Mouse (Mus musculus): ENCODE results near the gene Zmynd8. TPM values are rescaled to one million over a fixed set of nuclear protein-coding genes. Genes with fewer than 3 reads are reported as not detected.

The Zmynd8 gene
- total and polyA plus RNA-seq, 2 experiments from 2014 or later, result 56.8 to 73.4 TPM

DNA sequence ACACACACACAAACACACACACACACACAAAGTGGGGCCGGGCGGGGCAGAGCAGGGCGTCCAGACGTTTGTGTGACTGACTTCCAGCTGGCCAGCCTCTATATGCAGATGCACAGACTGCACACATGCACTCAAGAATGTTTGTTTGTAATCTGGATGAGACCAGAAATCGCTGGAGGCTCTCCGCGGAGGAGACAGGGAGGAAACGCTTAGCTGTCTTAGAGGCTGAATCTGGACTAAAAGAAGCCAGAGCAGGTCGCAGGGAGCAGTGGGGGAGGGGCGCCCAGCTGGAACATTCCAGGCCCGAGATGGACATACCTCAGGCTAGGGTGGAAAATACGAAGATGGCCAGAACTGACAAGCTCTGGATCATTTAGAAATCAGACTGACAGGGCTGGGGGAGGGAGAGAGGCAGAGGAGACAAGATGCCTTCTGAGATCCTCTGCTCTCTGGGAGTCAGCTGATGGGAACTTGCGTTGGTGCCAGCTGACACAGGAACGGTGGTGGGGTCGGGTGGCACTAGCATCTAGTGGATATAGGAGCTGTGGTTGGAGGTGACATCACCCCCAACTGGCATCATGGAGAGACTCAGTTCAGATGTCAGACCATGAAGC lies 7.6 kb upstream of the Zmynd8 start:
- Histone ChIP-seq H3K27ac (ENCODE audit: low read depth, low read length) (no peak overlapping the region), H3K9me3 (ENCODE audit: low read length) (no peaks in the 10 kb centered on the region), H3K27me3 (ENCODE audit: insufficient read depth, low read length) (no peaks in the 10 kb centered on the region), H3K4me1 (ENCODE audit: insufficient read depth, low read length) (peaks cover 3% of the 10 kb centered on the region; the same call in 1 of the 2 replicates), H3K4me3 (ENCODE audit: low read depth, low read length) (no peak overlapping the region), H3K4me2 (ENCODE audit: low read depth, low read length, poor library complexity, severe bottlenecking) (no peak overlapping the region), H3K36me3 (ENCODE audit: insufficient read depth, low read length) (no peaks in the 10 kb centered on the region), H3K9ac (replicated peaks; ENCODE audit: low read length, poor library complexity, severe bottlenecking) (no peak overlapping the region)
- ATAC-seq (ENCODE audit: low FRiP score) (0 out of 2 replicates have a peak, but pooled peaks have one; percentile 13), DNase-seq (ENCODE audit: low spot score) (peak; percentile 13)
- WGBS, result 31% methylated on average over 15 of the region's 15 CpGs
- no peak for TF ChIP-seq CTCF (IDR thresholded peaks at IDR 0.05)

DNA sequence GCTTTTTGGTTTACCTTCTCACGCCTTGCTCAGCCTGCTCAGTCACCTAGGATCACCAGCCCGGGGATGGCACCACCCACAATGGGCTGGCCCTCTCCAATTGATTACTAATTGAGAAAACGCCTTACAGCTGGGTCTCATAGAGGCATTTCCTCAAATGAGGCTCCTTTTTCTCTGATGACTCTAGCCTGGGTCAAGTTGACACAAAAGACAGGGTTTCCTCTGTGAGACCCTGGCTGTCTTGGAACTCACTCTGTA lies 2.2 kb upstream of the Zmynd8 start:
- H3K4me1 ChIP-seq (ENCODE audit: insufficient read depth, low read length), result no peaks in the 10 kb centered on the region
- H3K27me3 ChIP-seq (ENCODE audit: insufficient read depth, low read length), result no peaks in the 10 kb centered on the region
- WGBS, result 50% methylated on average over 3 of the region's 3 CpGs
- no peak overlapping the region for H3K9ac ChIP-seq (replicated peaks; ENCODE audit: low read length, poor library complexity, severe bottlenecking)
- H3K9me3 ChIP-seq (ENCODE audit: low read length), result no peaks in the 10 kb centered on the region
- no peak overlapping the region for H3K27ac ChIP-seq (ENCODE audit: low read depth, low read length)
- TF ChIP-seq CTCF (IDR thresholded peaks at IDR 0.05), result no peak
- H3K4me3 ChIP-seq (ENCODE audit: low read depth, low read length), result no peak overlapping the region
- H3K36me3 ChIP-seq (ENCODE audit: insufficient read depth, low read length), result no peaks in the 10 kb centered on the region
- H3K4me2 ChIP-seq (ENCODE audit: low read depth, low read length, poor library complexity, severe bottlenecking), result no peak overlapping the region
- no peak for DNase-seq (ENCODE audit: low spot score)
- ATAC-seq (ENCODE audit: low FRiP score), result no peak

DNA sequence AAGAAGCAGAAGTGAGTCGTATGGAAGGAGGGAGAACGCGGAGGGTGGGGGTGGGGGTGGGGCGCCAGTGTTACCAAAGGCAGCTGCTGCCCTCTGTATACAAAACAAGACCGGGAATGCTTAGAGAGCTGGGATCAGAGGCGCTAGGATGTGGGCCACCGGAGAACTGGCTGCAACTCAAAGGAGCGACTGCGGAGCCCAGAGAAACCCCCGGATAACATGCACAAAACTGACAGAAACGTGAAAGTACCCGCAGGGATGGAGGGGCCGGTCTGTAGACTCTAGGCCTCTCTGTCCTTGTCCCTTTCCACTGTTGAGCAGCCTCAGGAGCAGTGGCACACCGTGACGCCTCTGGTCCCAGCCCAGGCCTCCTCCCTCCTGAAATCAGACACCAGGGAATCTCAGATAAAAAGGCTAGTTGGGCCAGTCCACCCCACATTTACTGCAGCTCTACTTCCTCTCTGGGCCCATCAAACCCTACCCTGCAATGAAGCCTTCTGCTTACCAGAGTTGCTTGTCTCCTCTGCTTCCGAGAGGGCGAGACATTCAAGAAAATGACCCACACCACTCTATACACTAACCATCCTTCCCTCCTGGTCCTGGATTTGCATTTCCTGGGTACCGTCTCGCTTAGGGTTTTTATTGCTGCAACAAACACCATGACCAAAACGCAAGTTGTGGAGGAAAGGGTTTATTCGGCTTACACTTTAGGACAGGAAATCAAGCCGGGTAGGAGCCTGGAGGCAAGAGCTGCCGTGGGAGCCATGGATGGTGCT lies 1.7 kb upstream of the Zmynd8 start:
- no peak for TF ChIP-seq CTCF (IDR thresholded peaks at IDR 0.05)
- 23% methylated on average over 23 of the region's 23 CpGs for WGBS
- ATAC-seq (ENCODE audit: low FRiP score), result no peak

DNA sequence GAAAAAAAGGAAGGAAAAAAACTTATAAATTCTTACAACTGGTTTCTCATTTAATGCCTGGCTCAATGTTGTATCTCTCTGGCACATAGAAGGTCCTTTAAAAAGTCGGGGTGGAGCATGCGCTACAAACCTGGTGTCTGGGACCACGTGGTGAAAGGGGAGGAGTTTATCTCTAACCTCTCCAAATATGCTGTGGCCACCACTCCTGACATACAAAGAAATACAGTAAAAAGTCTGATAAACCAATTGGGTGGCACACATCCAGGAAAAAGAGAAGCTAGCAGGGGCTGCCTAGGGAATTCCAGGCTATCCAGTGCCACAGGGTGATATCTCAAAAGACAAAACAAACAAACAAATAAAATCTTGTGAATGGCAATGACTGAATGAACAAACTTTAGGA lies 1.1 kb upstream of the Zmynd8 start:
- H3K27me3 ChIP-seq (ENCODE audit: insufficient read depth, low read length), result no peaks in the 10 kb centered on the region
- no peaks in the 10 kb centered on the region for H3K36me3 ChIP-seq (ENCODE audit: insufficient read depth, low read length)
- WGBS, result 26% methylated on average over 3 of the region's 3 CpGs
- H3K4me2 ChIP-seq (ENCODE audit: low read depth, low read length, poor library complexity, severe bottlenecking), result no peak overlapping the region
- no peak overlapping the region for H3K9ac ChIP-seq (replicated peaks; ENCODE audit: low read length, poor library complexity, severe bottlenecking)
- TF ChIP-seq CTCF (IDR thresholded peaks at IDR 0.05), result no peak
- H3K4me3 ChIP-seq (ENCODE audit: low read depth, low read length), result no peak overlapping the region
- no peaks in the 10 kb centered on the region for H3K4me1 ChIP-seq (ENCODE audit: insufficient read depth, low read length)
- ATAC-seq (ENCODE audit: low FRiP score) (no peak), DNase-seq (ENCODE audit: low spot score) (peak; percentile 12)
- H3K27ac ChIP-seq (ENCODE audit: low read depth, low read length), result no peak overlapping the region
- no peaks in the 10 kb centered on the region for H3K9me3 ChIP-seq (ENCODE audit: low read length)

More for the DNA sequence above, 1.7 kb upstream of the Zmynd8 start:
- Histone ChIP-seq H3K9me3 (ENCODE audit: low read length) (no peaks in the 10 kb centered on the region), H3K4me2 (ENCODE audit: low read depth, low read length, poor library complexity, severe bottlenecking) (no peak overlapping the region), H3K4me1 (ENCODE audit: insufficient read depth, low read length) (no peaks in the 10 kb centered on the region), H3K9ac (replicated peaks; ENCODE audit: low read length, poor library complexity, severe bottlenecking) (no peak overlapping the region), H3K27ac (ENCODE audit: low read depth, low read length) (0 out of 2 replicates have a peak overlapping the region, but pooled peaks have one; percentile 12), H3K36me3 (ENCODE audit: insufficient read depth, low read length) (no peaks in the 10 kb centered on the region), H3K27me3 (ENCODE audit: insufficient read depth, low read length) (no peaks in the 10 kb centered on the region), H3K4me3 (ENCODE audit: low read depth, low read length) (no peak overlapping the region)
- DNase-seq (ENCODE audit: low spot score), result peak; percentile 49

DNA sequence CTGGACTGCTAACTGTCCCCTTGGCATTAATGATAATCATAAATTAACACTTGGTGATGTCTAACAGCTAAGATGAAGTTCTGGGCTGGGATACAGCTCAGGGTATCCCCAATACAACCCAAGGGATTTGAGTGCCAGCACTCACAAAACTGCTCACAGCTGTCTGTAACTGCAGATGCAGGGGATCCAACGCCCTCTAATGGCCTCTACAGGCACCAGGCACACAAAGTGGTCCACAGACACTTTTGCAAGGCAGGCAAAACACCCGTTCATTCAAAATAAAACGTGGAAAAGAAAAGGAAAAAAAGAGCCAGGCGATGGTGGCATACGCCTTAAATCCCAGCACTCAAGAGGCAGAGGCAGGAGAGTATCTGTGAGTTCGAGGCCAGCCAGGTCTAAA lies 658 bp upstream of the Zmynd8 start:
- no peaks in the 10 kb centered on the region for H3K9me3 ChIP-seq (ENCODE audit: low read length)
- no peak overlapping the region for H3K4me3 ChIP-seq (ENCODE audit: low read depth, low read length)
- no peaks in the 10 kb centered on the region for H3K36me3 ChIP-seq (ENCODE audit: insufficient read depth, low read length)
- H3K27ac ChIP-seq (ENCODE audit: low read depth, low read length), result no peak overlapping the region
- no peaks in the 10 kb centered on the region for H3K27me3 ChIP-seq (ENCODE audit: insufficient read depth, low read length)
- peak; percentile 32; the same call in 1 of the 2 replicates for TF ChIP-seq CTCF (IDR thresholded peaks at IDR 0.05)
- H3K4me2 ChIP-seq (ENCODE audit: low read depth, low read length, poor library complexity, severe bottlenecking), result no peak overlapping the region
- peak; percentile 13 for DNase-seq (ENCODE audit: low spot score)
- H3K9ac ChIP-seq (replicated peaks; ENCODE audit: low read length, poor library complexity, severe bottlenecking), result no peak overlapping the region
- 54% methylated on average over 6 of the region's 6 CpGs for WGBS
- ATAC-seq (ENCODE audit: low FRiP score), result no peak
- no peaks in the 10 kb centered on the region for H3K4me1 ChIP-seq (ENCODE audit: insufficient read depth, low read length)

DNA sequence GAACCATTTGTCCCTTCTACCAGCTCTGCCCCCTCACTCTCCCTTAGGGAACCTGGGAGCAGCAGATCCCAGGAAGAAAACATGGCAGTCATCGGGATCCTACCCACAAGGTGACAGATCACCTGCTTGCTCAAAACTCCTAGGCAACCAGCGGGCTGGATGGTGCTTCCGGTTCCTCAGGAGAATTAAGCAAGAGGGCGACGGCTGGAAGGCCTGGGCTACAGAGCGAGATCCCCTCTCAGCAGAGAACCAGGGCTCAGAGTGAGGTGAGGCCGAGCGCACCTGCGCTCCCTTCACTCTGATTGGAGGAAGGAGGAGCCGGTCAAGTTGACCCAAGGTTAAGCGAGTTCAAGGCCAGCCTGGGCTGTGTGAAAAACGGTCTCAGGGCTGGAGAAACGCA lies 2.6 kb downstream of the Zmynd8 start:
- Histone ChIP-seq H3K4me1 (ENCODE audit: insufficient read depth, low read length) (no peaks in the 10 kb centered on the region), H3K27me3 (ENCODE audit: insufficient read depth, low read length) (no peaks in the 10 kb centered on the region), H3K4me2 (ENCODE audit: low read depth, low read length, poor library complexity, severe bottlenecking) (no peak overlapping the region), H3K9ac (replicated peaks; ENCODE audit: low read length, poor library complexity, severe bottlenecking) (no peak overlapping the region), H3K9me3 (ENCODE audit: low read length) (no peaks in the 10 kb centered on the region), H3K4me3 (ENCODE audit: low read depth, low read length) (no peak overlapping the region), H3K27ac (ENCODE audit: low read depth, low read length) (no peak overlapping the region), H3K36me3 (ENCODE audit: insufficient read depth, low read length) (no peaks in the 10 kb centered on the region)
- DNase-seq (ENCODE audit: low spot score), result no peak
- TF ChIP-seq CTCF (IDR thresholded peaks at IDR 0.05), result no peak
- WGBS, result 79% methylated on average over 13 of the region's 13 CpGs
- no peak for ATAC-seq (ENCODE audit: low FRiP score)
